Mouse (Mus musculus): ENCODE results near the gene Os9. TPM values are rescaled to one million over a fixed set of nuclear protein-coding genes. Genes with fewer than 3 reads are reported as not detected.
"Not testable (repeated sequence)": the region's sequence is repeated elsewhere in the genome, so short reads cannot be mapped to it uniquely, and the experiment has no call there.

Os9 gene
- polyA plus RNA-seq, 1 experiment from 2014 or later = 80.8 TPM

DNA sequence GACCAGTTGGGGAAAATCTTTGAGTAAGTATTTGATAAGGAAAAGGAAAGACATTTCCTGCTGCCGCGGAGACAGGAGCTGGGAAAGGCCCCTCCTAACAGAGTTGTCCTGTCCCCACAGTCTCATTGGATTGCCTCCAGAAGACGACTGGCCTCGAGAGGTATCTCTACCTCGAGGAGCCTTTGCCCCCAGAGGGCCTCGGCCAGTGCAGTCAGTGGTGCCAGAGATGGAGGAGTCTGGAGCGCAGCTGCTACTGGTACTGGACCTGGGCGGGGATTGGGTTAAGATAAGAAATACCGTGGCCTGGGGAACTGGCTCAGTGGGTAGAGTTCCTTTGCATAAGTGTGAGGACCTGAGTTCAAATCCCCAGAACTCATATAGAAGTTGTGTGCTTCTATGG lies 55.0 kb downstream of the Os9 start:
- Histone ChIP-seq H3K9ac (no peak overlapping the region), H3K4me1 (peaks cover 28% of the 10 kb centered on the region), H3K27me3 (peaks cover 8% of the 10 kb centered on the region), H3K27ac (no peak overlapping the region), H3K36me3 (peaks cover 43% of the 10 kb centered on the region), H3K4me2 (replicated peaks) (no peak overlapping the region), H3K9me3 (no peaks in the 10 kb centered on the region), H3K4me3 (no peak overlapping the region)
- WGBS = 88% methylated on average over 9 of the region's 9 CpGs
- no peak for ATAC-seq (ENCODE audit: low FRiP score, low read depth)

- peaks cover 17% of the 10 kb centered on the region for H3K27me3 ChIP-seq
- peaks cover 27% of the 10 kb centered on the region for H3K4me1 ChIP-seq
- ATAC-seq (ENCODE audit: low FRiP score, low read depth) = no peak
- H3K36me3 ChIP-seq = peaks cover 43% of the 10 kb centered on the region
- H3K27ac ChIP-seq = peak overlapping the region; percentile 72
- H3K9ac ChIP-seq = peak overlapping the region; percentile 97
- no peaks in the 10 kb centered on the region for H3K9me3 ChIP-seq
- H3K4me2 ChIP-seq (replicated peaks) = peak overlapping the region; percentile 92
- peak overlapping the region; percentile 83 for H3K4me3 ChIP-seq
- 13% methylated on average over 37 of the region's 37 CpGs for WGBS
Observed at GRCm38 (mm10) chr10:127063913-127064870, 56.7 kb downstream of the Os9 start.

GRCm38 (mm10) chr10:127063239-127063872 lies 57.6 kb downstream of the Os9 start, which contains the start of gene Cdk4:
TSS of gene Cdk4 (plus strand) at chr10:127063534.
- peak within 1 kb of the TSS; percentile 92 for H3K4me2 ChIP-seq (replicated peaks)
- ATAC-seq (ENCODE audit: low FRiP score, low read depth) = peak; percentile 92
- peaks cover 39% of the 10 kb centered on the region for H3K36me3 ChIP-seq
- peaks cover 22% of the 10 kb centered on the region for H3K27me3 ChIP-seq
- WGBS = under 1% methylated on average over 46 of the region's 46 CpGs
- H3K9me3 ChIP-seq = no peaks in the 10 kb centered on the region
- peak within 1 kb of the TSS; percentile 83 for H3K4me3 ChIP-seq
- H3K4me1 ChIP-seq = peaks cover 27% of the 10 kb centered on the region
- peak within 1 kb of the TSS; percentile 72 for H3K27ac ChIP-seq
- peak within 1 kb of the TSS; percentile 97 for H3K9ac ChIP-seq

GRCm38 (mm10) chr10:127062503-127062902 lies 58.4 kb downstream of the Os9 start:
- peaks cover 29% of the 10 kb centered on the region for H3K4me1 ChIP-seq
- no peaks in the 10 kb centered on the region for H3K9me3 ChIP-seq
- 70% methylated on average over 5 of the region's 5 CpGs for WGBS
- no peak overlapping the region for H3K27ac ChIP-seq
- no peak overlapping the region for H3K9ac ChIP-seq
- H3K27me3 ChIP-seq = peaks cover 25% of the 10 kb centered on the region
- no peak for ATAC-seq (ENCODE audit: low FRiP score, low read depth)
- H3K36me3 ChIP-seq = peaks cover 35% of the 10 kb centered on the region
- no peak overlapping the region for H3K4me3 ChIP-seq
- no peak overlapping the region for H3K4me2 ChIP-seq (replicated peaks)

- H3K4me1 ChIP-seq = peaks cover 29% of the 10 kb centered on the region
- peaks cover 28% of the 10 kb centered on the region for H3K27me3 ChIP-seq
- H3K9ac ChIP-seq; ATAC-seq (ENCODE audit: low FRiP score, low read depth); H3K4me2 ChIP-seq (replicated peaks); H3K27ac ChIP-seq; H3K9me3 ChIP-seq; H3K4me3 ChIP-seq: not testable (repeated sequence)
- peaks cover 35% of the 10 kb centered on the region for H3K36me3 ChIP-seq
- WGBS = 85% methylated on average over 4 of the region's 4 CpGs
Observed at GRCm38 (mm10) chr10:127062101-127062500, 58.8 kb downstream of the Os9 start.

GRCm38 (mm10) chr10:127061513-127061912 lies 59.4 kb downstream of the Os9 start:
- no peak overlapping the region for H3K4me3 ChIP-seq
- peaks cover 28% of the 10 kb centered on the region for H3K27me3 ChIP-seq
- peaks cover 29% of the 10 kb centered on the region for H3K4me1 ChIP-seq
- H3K4me2 ChIP-seq (replicated peaks) = no peak overlapping the region
- H3K9me3 ChIP-seq = no peaks in the 10 kb centered on the region
- 68% methylated on average over 2 of the region's 2 CpGs for WGBS
- ATAC-seq (ENCODE audit: low FRiP score, low read depth) = no peak
- peaks cover 34% of the 10 kb centered on the region for H3K36me3 ChIP-seq
- H3K27ac ChIP-seq = no peak overlapping the region
- H3K9ac ChIP-seq = no peak overlapping the region

- Histone ChIP-seq H3K9me3 (no peaks in the 10 kb centered on the region), H3K4me3 (no peak overlapping the region), H3K9ac (no peak overlapping the region), H3K27me3 (peaks cover 28% of the 10 kb centered on the region), H3K27ac (no peak overlapping the region), H3K4me1 (peaks cover 29% of the 10 kb centered on the region), H3K4me2 (replicated peaks) (no peak overlapping the region; the same call in 1 of the 2 replicates), H3K36me3 (peaks cover 34% of the 10 kb centered on the region)
- WGBS = 43% methylated on average over 5 of the region's 5 CpGs
- no peak for ATAC-seq (ENCODE audit: low FRiP score, low read depth)
Observed at GRCm38 (mm10) chr10:127061085-127061484, 59.8 kb downstream of the Os9 start.

GRCm38 (mm10) chr10:127059968-127060916 lies 60.7 kb downstream of the Os9 start, which contains the start of gene March9:
TSS of gene March9 (minus strand) at chr10:127060184.
- peak; percentile 5; the same call in 1 of the 2 replicates for ATAC-seq (ENCODE audit: low FRiP score, low read depth)
- under 1% methylated on average over 36 of the region's 72 CpGs for WGBS
- Histone ChIP-seq H3K9me3 (no peaks in the 10 kb centered on the region), H3K4me2 (replicated peaks) (peak within 1 kb of the TSS; percentile 93), H3K36me3 (peaks cover 34% of the 10 kb centered on the region), H3K27ac (peak within 1 kb of the TSS; percentile 39; the same call in 1 of the 2 replicates), H3K9ac (peak within 1 kb of the TSS; percentile 85), H3K4me1 (peaks cover 26% of the 10 kb centered on the region), H3K27me3 (peaks cover 28% of the 10 kb centered on the region), H3K4me3 (peak within 1 kb of the TSS; percentile 94)

DNA sequence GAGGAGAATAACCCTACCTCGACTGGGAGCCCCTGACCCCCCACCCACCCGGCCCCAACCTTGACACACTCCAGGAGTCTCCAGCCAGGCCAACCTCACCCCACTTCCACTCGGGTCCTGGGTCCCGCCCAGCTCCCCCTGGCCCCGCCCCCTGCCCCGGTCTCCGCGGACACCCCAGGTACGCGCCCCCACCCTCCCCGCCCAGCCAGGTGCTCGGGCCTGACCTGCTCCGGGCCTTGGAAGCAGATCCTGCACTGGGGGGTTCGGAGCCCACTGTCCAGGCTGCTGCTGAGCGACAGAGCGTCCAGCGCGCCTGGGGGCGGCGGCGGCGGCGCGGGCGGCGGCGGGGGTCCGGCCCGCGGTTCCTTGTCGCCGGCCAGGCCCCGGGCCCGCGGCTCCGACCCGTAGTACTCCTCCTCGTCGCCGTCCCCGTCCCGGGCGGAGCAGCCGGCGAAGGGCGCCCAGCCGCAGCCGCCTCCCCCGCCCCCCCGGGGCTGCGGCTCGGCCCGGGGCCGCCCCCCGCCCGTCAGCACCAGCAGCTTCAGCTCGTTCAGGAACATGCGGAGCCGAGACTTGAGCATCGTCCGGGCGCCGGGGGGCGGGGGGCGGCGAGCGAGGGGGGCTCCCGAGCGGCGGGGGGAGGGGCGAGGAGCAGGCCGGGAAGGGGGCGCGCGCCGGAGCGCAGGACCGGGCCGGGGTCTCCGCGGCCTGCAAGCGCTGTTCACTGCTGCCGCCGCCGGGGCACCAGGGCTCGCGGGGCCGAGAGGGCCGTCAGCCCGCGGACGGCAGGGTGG lies 61.6 kb downstream of the Os9 start:
- Histone ChIP-seq H3K9ac (peak overlapping the region; percentile 85), H3K27me3 (peaks cover 28% of the 10 kb centered on the region), H3K36me3 (peaks cover 31% of the 10 kb centered on the region), H3K27ac (peak overlapping the region; percentile 39; the same call in 1 of the 2 replicates), H3K4me2 (replicated peaks) (peak overlapping the region; percentile 93), H3K4me3 (peak overlapping the region; percentile 94), H3K9me3 (no peaks in the 10 kb centered on the region), H3K4me1 (peaks cover 18% of the 10 kb centered on the region)
- WGBS = under 1% methylated on average over 43 of the region's 92 CpGs
- no peak for ATAC-seq (ENCODE audit: low FRiP score, low read depth)

GRCm38 (mm10) chr10:127058708-127059107 lies 62.2 kb downstream of the Os9 start:
- 11% methylated on average over 8 of the region's 8 CpGs for WGBS
- Histone ChIP-seq H3K36me3 (peaks cover 38% of the 10 kb centered on the region), H3K9ac (peak overlapping the region; percentile 85)

More at GRCm38 (mm10) chr10:127058708-127059107, 62.2 kb downstream of the Os9 start:
- no peak for ATAC-seq (ENCODE audit: low FRiP score, low read depth)
- H3K27me3 ChIP-seq = peaks cover 34% of the 10 kb centered on the region
- peak overlapping the region; percentile 94 for H3K4me3 ChIP-seq
- H3K9me3 ChIP-seq = no peaks in the 10 kb centered on the region
- peak overlapping the region; percentile 93 for H3K4me2 ChIP-seq (replicated peaks)
- no peak overlapping the region for H3K27ac ChIP-seq
- H3K4me1 ChIP-seq = peaks cover 18% of the 10 kb centered on the region

All from limb, embryonic 13.5 days (tissue).